Mouse (Mus musculus): ENCODE measurements around the gene Rgl1.

GRCm38 (mm10) chr1:152617745-152618342, 148.3 kb downstream of the Rgl1 start:
- TF ChIP-seq CTCF (IDR thresholded peaks at IDR 0.05; ENCODE audit: extremely low read depth, insufficient read depth, insufficient read length, insufficient replicate concordance) (no peak), POLR2A (IDR thresholded peaks at IDR 0.05; ENCODE audit: low read depth, low read length) (no peak)
